Mouse (Mus musculus) ovary, postnatal 36 days (tissue): ENCODE measurements at regions not wholly inside any gene's neighbourhood (a gene's known extent, or its start where the extent isn't known, plus 50 kb on each side); places are given as distances from the start of the nearest gene placed in this dataset.

Source experiments
- DNase-seq: peaks from one replicate; pipeline ENCODE4 v3.0.0; 2022; ENCODE audit warnings: low spot score, mixed read lengths

- no peak for DNase-seq
Observed at GRCm38 (mm10) chr15:37166744-37167143, 159.2 kb upstream of the Zfp706 start.

- DNase-seq: peak; percentile 19
Observed at GRCm38 (mm10) chr15:37165887-37166507, 158.4 kb upstream of the Zfp706 start.

GRCm38 (mm10) chr15:37165216-37165615 is 157.6 kb upstream of the Zfp706 start:
- no peak for DNase-seq

GRCm38 (mm10) chr15:37164191-37165135 is 156.9 kb upstream of the Zfp706 start:
- DNase-seq: peak; percentile 21

GRCm38 (mm10) chr15:37159956-37160355 is 152.4 kb upstream of the Zfp706 start:
- no peak for DNase-seq

- DNase-seq: no peak
Observed at GRCm38 (mm10) chr15:37159349-37159748, 151.8 kb upstream of the Zfp706 start.

- DNase-seq: no peak
Observed at GRCm38 (mm10) chr15:37157386-37157785, 149.8 kb upstream of the Zfp706 start.

- no peak for DNase-seq
Observed at GRCm38 (mm10) chr15:37154934-37155333, 147.4 kb upstream of the Zfp706 start.

GRCm38 (mm10) chr15:37153177-37153576 is 145.6 kb upstream of the Zfp706 start:
- DNase-seq: no peak

GRCm38 (mm10) chr15:37135590-37136164 is 128.1 kb upstream of the Zfp706 start:
- DNase-seq: peak; percentile 67

GRCm38 (mm10) chr15:37134913-37135589 is 127.5 kb upstream of the Zfp706 start:
- DNase-seq: peak; percentile 18

GRCm38 (mm10) chr15:37134386-37134785 is 126.8 kb upstream of the Zfp706 start:
- no peak for DNase-seq

GRCm38 (mm10) chr15:37133916-37134315 is 126.3 kb upstream of the Zfp706 start:
- DNase-seq: no peak

GRCm38 (mm10) chr15:37127681-37128080 is 120.1 kb upstream of the Zfp706 start:
- no peak for DNase-seq

- DNase-seq: no peak
Observed at GRCm38 (mm10) chr15:37127170-37127569, 119.6 kb upstream of the Zfp706 start.

GRCm38 (mm10) chr15:37125823-37126222 is 118.2 kb upstream of the Zfp706 start:
- DNase-seq: no peak

GRCm38 (mm10) chr15:37124951-37125350 is 117.4 kb upstream of the Zfp706 start:
- DNase-seq: no peak

- DNase-seq: no peak
Observed at GRCm38 (mm10) chr15:37124299-37124698, 116.7 kb upstream of the Zfp706 start.

GRCm38 (mm10) chr15:37120381-37120780 is 112.8 kb upstream of the Zfp706 start:
- DNase-seq: peak; percentile 73

GRCm38 (mm10) chr15:37114119-37114518 is 106.5 kb upstream of the Zfp706 start:
- DNase-seq: peak; percentile 61

GRCm38 (mm10) chr15:37110462-37110861 is 102.9 kb upstream of the Zfp706 start:
- no peak for DNase-seq

- no peak for DNase-seq
Observed at GRCm38 (mm10) chr15:37102035-37102555, 94.5 kb upstream of the Zfp706 start.
